9 mouse cellular contexts compared by ENCODE assay signal in genomic region chr5:125184826-125185225, GRCm38 (mm10). TPM values are rescaled to one million over a fixed set of nuclear protein-coding genes. Genes with fewer than 3 reads are reported as not detected.
DNase-seq lines count a peak whose midpoint lies in the region; ATAC-seq lines count a peak whose summit lies in the region.
"Had no signal": no experiment of that assay in that cellular context is flagged by ENCODE, and none has a peak within 500 bp of the region (broad histone marks: within the 10 kb centered on the region; RNA-seq: fewer than 3 reads in every experiment).

No protein-coding gene starts in this region.

- no peak overlapping the region for H3K4me3 ChIP-seq in hindbrain, embryonic 10.5 days
- no peak overlapping the region for H3K4me3 ChIP-seq in hindbrain, embryonic 16.5 days (ENCODE audit: low read length)

- no peaks in the 10 kb centered on the region for H3K36me3 ChIP-seq in hindbrain, embryonic 10.5 days
- H3K36me3 ChIP-seq in hindbrain, embryonic 16.5 days (ENCODE audit: control insufficient read depth, insufficient read depth, low read length): no peaks in the 10 kb centered on the region

- H3K4me1 ChIP-seq in hindbrain, embryonic 10.5 days (replicated peaks): peaks cover 44% of the 10 kb centered on the region
- H3K4me1 ChIP-seq in hindbrain, embryonic 16.5 days (ENCODE audit: control insufficient read depth, insufficient read depth, low read depth, low read length): peaks cover 14% of the 10 kb centered on the region

- peaks cover 4% of the 10 kb centered on the region; the same call in 1 of the 2 replicates for H3K9me3 ChIP-seq in hindbrain, embryonic 10.5 days
- no peaks in the 10 kb centered on the region for H3K9me3 ChIP-seq in hindbrain, embryonic 16.5 days (ENCODE audit: control insufficient read depth, low read length)

- no peak overlapping the region for H3K4me2 ChIP-seq in hindbrain, embryonic 16.5 days (ENCODE audit: low read length)

- peak overlapping the region; percentile 62 for H3K27ac ChIP-seq in hindbrain, embryonic 10.5 days
- H3K27ac ChIP-seq in hindbrain, embryonic 16.5 days (ENCODE audit: low read depth, low read length): no peak overlapping the region

- H3K9ac ChIP-seq in hindbrain, embryonic 16.5 days (ENCODE audit: low read depth, low read length): no peak overlapping the region

- ATAC-seq in hindbrain, embryonic 16.5 days: no peak

- WGBS in hindbrain, embryonic 10.5 days: 13% methylated on average over 6 of the region's 6 CpGs
- 23% methylated on average over 6 of the region's 6 CpGs for WGBS in hindbrain, embryonic 16.5 days

- DNase-seq in hindbrain, embryonic 10.5 days (ENCODE audit: low spot score): peak; percentile 74
- peak; percentile 86 for DNase-seq in 3T3-L1 (ENCODE audit: low read depth, low spot score)
- peak; percentile 70 for DNase-seq in embryo, embryonic 10 days (ENCODE audit: low spot score)
- DNase-seq in kidney, postnatal 14 days: peak; percentile 57
- no peak for DNase-seq in thymus, postnatal 36 days
- no peak for DNase-seq in layer of hippocampus, adult 11-12 months (ENCODE audit: low spot score)
- no peak for DNase-seq in cerebellum, adult 11 months
- DNase-seq: gastrocnemius, postnatal 25 days had no signal

- H3K27me3 ChIP-seq in hindbrain, embryonic 10.5 days (ENCODE audit: insufficient read depth, poor library complexity, severe bottlenecking): peaks cover 43% of the 10 kb centered on the region
- H3K27me3 ChIP-seq in hindbrain, embryonic 16.5 days (replicated peaks; ENCODE audit: control insufficient read depth, insufficient read depth, low read length): no peaks in the 10 kb centered on the region

RNA-seq across cellular contexts. Expression of gene Ncor2, which starts 5.8 kb away (rescaled TPM):
- 18.1 and 19.7 TPM in 2 replicates for polyA plus RNA-seq in hindbrain, embryonic 10.5 days (2016; fragmentation: Nextera tagmentation; extraction: Ambion mirVana)
- polyA plus RNA-seq in hindbrain, embryonic 16.5 days (2015; fragmentation: Nextera tagmentation; extraction: Ambion mirVana): 23.3 and 26.2 TPM in 2 replicates

Comparison
In these comparisons a context has a peak if more than half of its experiments do, and no peak if none do; other contexts are left out.
1. DNase-seq: peak in hindbrain, embryonic 10.5 days (single experiment), 3T3-L1 (single experiment), embryo, embryonic 10 days (single experiment) and kidney, postnatal 14 days (single experiment); none in thymus, postnatal 36 days (0 of 2), layer of hippocampus, adult 11-12 months (single experiment) and cerebellum, adult 11 months (single experiment).